Mouse (Mus musculus): Measurements from ENCODE around the gene Foxd4. TPM values are rescaled to one million over a fixed set of nuclear protein-coding genes. Genes with fewer than 3 reads are reported as not detected.

The Foxd4 gene
- polyA plus RNA-seq, 2 experiments: 0.51 to 0.59 TPM

DNA sequence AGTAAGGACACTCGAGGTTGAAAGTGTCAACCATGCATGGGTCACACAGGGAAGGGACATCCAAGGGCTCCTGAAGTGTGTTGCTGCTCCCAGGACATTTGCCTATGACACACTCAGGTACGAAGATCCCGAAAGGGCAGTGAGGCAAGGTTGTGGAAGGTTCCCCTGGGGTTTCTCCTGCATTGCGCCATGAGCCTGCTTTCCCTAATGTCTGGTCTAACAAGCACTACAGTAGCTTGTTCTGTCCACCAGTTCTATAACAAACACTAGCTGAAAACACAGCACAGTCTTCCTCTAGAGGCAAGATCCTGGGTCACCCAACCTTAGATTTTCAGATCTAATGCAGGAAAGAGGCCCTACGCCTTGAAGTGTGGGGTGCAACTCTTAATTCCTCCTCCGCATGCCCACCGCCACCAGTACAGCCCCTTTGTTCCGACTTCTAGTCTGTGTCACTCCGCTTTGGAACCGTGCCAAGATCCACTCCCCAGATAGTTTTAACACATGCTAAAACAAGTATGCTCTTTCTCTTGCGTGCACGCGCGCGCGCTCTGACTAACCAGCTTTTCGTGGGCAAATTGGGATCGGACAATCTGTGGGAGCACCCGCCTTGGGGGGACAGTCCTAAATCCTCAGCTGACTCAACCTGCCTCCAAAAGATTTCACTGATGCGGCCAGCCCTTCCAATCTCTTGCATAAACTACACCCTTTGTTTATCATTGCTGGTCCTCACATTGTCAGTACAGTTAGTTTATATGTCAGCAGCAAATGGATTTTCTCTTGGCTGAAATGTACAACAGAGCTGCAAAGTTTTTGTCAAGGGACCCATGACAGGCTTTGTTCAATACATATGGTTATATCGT lies 49.3 kb downstream of the Foxd4 start:
- Histone ChIP-seq H3K27ac (replicated peaks; ENCODE audit: low read depth, low read length) (no peak overlapping the region), H3K4me1 (ENCODE audit: control insufficient read depth, insufficient read depth, low read length) (peaks cover 14% of the 10 kb centered on the region), H3K27me3 (ENCODE audit: control insufficient read depth, insufficient read depth, low read length) (no peaks in the 10 kb centered on the region), H3K9me3 (ENCODE audit: control insufficient read depth, low read length) (no peaks in the 10 kb centered on the region), H3K36me3 (ENCODE audit: control insufficient read depth, insufficient read depth, low read length) (no peaks in the 10 kb centered on the region), H3K4me2 (replicated peaks; ENCODE audit: low read depth, low read length, severe bottlenecking) (peak overlapping the region; percentile 23; the same call in 1 of the 2 replicates), H3K4me3 (replicated peaks; ENCODE audit: low read length) (no peak overlapping the region), H3K9ac (ENCODE audit: low read depth, low read length, severe bottlenecking) (no peak overlapping the region)
- no peak for TF ChIP-seq POLR2A (IDR thresholded peaks at IDR 0.05; ENCODE audit: borderline replicate concordance, extremely low read depth, insufficient read depth, insufficient read length)
- ATAC-seq (ENCODE audit: low FRiP score, low read depth) (peak; percentile 30; the same call in 1 of the 2 replicates), DNase-seq (ENCODE audit: low spot score) (peak; percentile 69)
- 61% methylated on average over 21 of the region's 21 CpGs for WGBS

Small RNA genes lying within 50 kb of the gene (microRNA-seq; reads per million reads assigned to microRNA genes)
- gene Mir3084-1: not detected

Other genes starting within 250 kb of the Foxd4 start
- 0.10 and 0.18 TPM in 2 replicates for gene Tmem252, start 227.2 kb downstream of the Foxd4 start, polyA plus RNA-seq (2012; rRNA removed)
- 1.5 and 2.2 TPM in 2 replicates for gene Tmem252, start 227.2 kb downstream of the Foxd4 start, polyA plus RNA-seq (2014; fragmentation: Nextera tagmentation; extraction: Ambion mirVana)
- 16.0 and 18.2 TPM in 2 replicates for gene Pgm5, start 39.3 kb downstream of the Foxd4 start, polyA plus RNA-seq (2012; rRNA removed)
- gene Pgm5, start 39.3 kb downstream of the Foxd4 start, polyA plus RNA-seq (2014; fragmentation: Nextera tagmentation; extraction: Ambion mirVana): 2.6 and 2.8 TPM in 2 replicates
- gene Gm10053, start 25.5 kb downstream of the Foxd4 start, polyA plus RNA-seq (2012; rRNA removed): 28.3 and 50.4 TPM in 2 replicates
- 185 and 204 TPM in 2 replicates for gene Gm10053, start 25.5 kb downstream of the Foxd4 start, polyA plus RNA-seq (2014; fragmentation: Nextera tagmentation; extraction: Ambion mirVana)
- gene Cbwd1, start 60.4 kb upstream of the Foxd4 start, polyA plus RNA-seq (2012; rRNA removed): 7.7 and 12.3 TPM in 2 replicates
- gene Cbwd1, start 60.4 kb upstream of the Foxd4 start, polyA plus RNA-seq (2014; fragmentation: Nextera tagmentation; extraction: Ambion mirVana): 17.6 and 18.8 TPM in 2 replicates
- gene Dock8, start 98.3 kb upstream of the Foxd4 start, polyA plus RNA-seq (2012; rRNA removed): 4.3 and 4.8 TPM in 2 replicates
- gene Dock8, start 98.3 kb upstream of the Foxd4 start, polyA plus RNA-seq (2014; fragmentation: Nextera tagmentation; extraction: Ambion mirVana): 4.8 and 8.3 TPM in 2 replicates

Measured in limb, embryonic 14.5 days (tissue).